Mouse (Mus musculus) G1E (cell line): Measurements from ENCODE around the gene Lmna.
A peak's percentile ranks its signal among the peaks of the same experiment; 100 is the strongest.

Source experiments
- CTCF ChIP-seq: IDR thresholded peaks from 2 replicates; pipeline ENCODE4 v1.5.1; 2012; ENCODE audit warnings: low read depth, low read length, inconsistent platforms, mixed read lengths
- GATA1 ChIP-seq: IDR thresholded peaks from 2 replicates; pipeline ENCODE4 v1.6.1; 2012; ENCODE audit warnings: borderline replicate concordance, low read length, inconsistent platforms, mixed read lengths
- GATA2 ChIP-seq: IDR thresholded peaks from 2 replicates; pipeline ENCODE4 v1.6.1; 2012; ENCODE audit warnings: low read depth, low read length, inconsistent platforms, borderline replicate concordance
- POLR2AphosphoS5 ChIP-seq: IDR thresholded peaks from 2 replicates; pipeline ENCODE4 v1.6.1; 2012; ENCODE audit warnings: low read depth, low read length, inconsistent platforms; ENCODE audit not compliant: insufficient replicate concordance
- TAL1 ChIP-seq: conservative IDR thresholded peaks from 2 replicates; pipeline ENCODE4 v1.6.1; 2012; ENCODE audit warnings: low read depth, low read length, inconsistent platforms, mixed read lengths

GRCm38 (mm10) chr3:88483621-88484020 is 26.1 kb downstream of the Lmna start:
- TF ChIP-seq GATA1 (no peak), CTCF (peak; percentile 89), TAL1 (no peak), GATA2 (no peak), POLR2AphosphoS5 (no peak)
